Mouse (Mus musculus): Measurements from ENCODE around the gene Olfr698. TPM values are rescaled to one million over a fixed set of nuclear protein-coding genes. Genes with fewer than 3 reads are reported as not detected.

Gene Olfr698
- total and polyA plus RNA-seq, 2 experiments from 2014 or later, result not detected

Other genes with a start within 250 kb of the Olfr698 start
- gene Olfr693, start 74.8 kb downstream of the Olfr698 start, total RNA-seq (2014; rRNA removed; ENCODE audit: low replicate concordance), result not detected in 2 replicates
- gene Olfr693, start 74.8 kb downstream of the Olfr698 start, polyA plus RNA-seq (2015; fragmentation: Nextera tagmentation; extraction: Ambion mirVana), result not detected in 2 replicates
- gene Olfr694, start 63.6 kb downstream of the Olfr698 start, total RNA-seq (2014; rRNA removed; ENCODE audit: low replicate concordance), result not detected in 2 replicates
- not detected in 2 replicates for gene Olfr694, start 63.6 kb downstream of the Olfr698 start, polyA plus RNA-seq (2015; fragmentation: Nextera tagmentation; extraction: Ambion mirVana)
- gene Olfr695, start 39.0 kb downstream of the Olfr698 start, total RNA-seq (2014; rRNA removed; ENCODE audit: low replicate concordance), result not detected in 2 replicates
- not detected in 2 replicates for gene Olfr695, start 39.0 kb downstream of the Olfr698 start, polyA plus RNA-seq (2015; fragmentation: Nextera tagmentation; extraction: Ambion mirVana)
- not detected in 2 replicates for gene Olfr697, start 13.0 kb downstream of the Olfr698 start, total RNA-seq (2014; rRNA removed; ENCODE audit: low replicate concordance)
- gene Olfr697, start 13.0 kb downstream of the Olfr698 start, polyA plus RNA-seq (2015; fragmentation: Nextera tagmentation; extraction: Ambion mirVana), result not detected in 2 replicates
- not detected in 2 replicates for gene Olfr699, start 37.8 kb upstream of the Olfr698 start, total RNA-seq (2014; rRNA removed; ENCODE audit: low replicate concordance)
- not detected in 2 replicates for gene Olfr699, start 37.8 kb upstream of the Olfr698 start, polyA plus RNA-seq (2015; fragmentation: Nextera tagmentation; extraction: Ambion mirVana)
- gene Olfr700, start 53.4 kb upstream of the Olfr698 start, total RNA-seq (2014; rRNA removed; ENCODE audit: low replicate concordance), result not detected in 2 replicates
- not detected in 2 replicates for gene Olfr700, start 53.4 kb upstream of the Olfr698 start, polyA plus RNA-seq (2015; fragmentation: Nextera tagmentation; extraction: Ambion mirVana)
- gene Olfr701, start 58.7 kb upstream of the Olfr698 start, total RNA-seq (2014; rRNA removed; ENCODE audit: low replicate concordance), result not detected in 2 replicates
- not detected in 2 replicates for gene Olfr701, start 58.7 kb upstream of the Olfr698 start, polyA plus RNA-seq (2015; fragmentation: Nextera tagmentation; extraction: Ambion mirVana)
- not detected in 2 replicates for gene Olfr702, start 78.5 kb upstream of the Olfr698 start, total RNA-seq (2014; rRNA removed; ENCODE audit: low replicate concordance)
- not detected in 2 replicates for gene Olfr702, start 78.5 kb upstream of the Olfr698 start, polyA plus RNA-seq (2015; fragmentation: Nextera tagmentation; extraction: Ambion mirVana)
- not detected in 2 replicates for gene Olfr703, start 88.0 kb upstream of the Olfr698 start, total RNA-seq (2014; rRNA removed; ENCODE audit: low replicate concordance)
- gene Olfr703, start 88.0 kb upstream of the Olfr698 start, polyA plus RNA-seq (2015; fragmentation: Nextera tagmentation; extraction: Ambion mirVana), result not detected in 2 replicates
- not detected in 2 replicates for gene Olfr704, start 107.8 kb upstream of the Olfr698 start, total RNA-seq (2014; rRNA removed; ENCODE audit: low replicate concordance)
- not detected in 2 replicates for gene Olfr704, start 107.8 kb upstream of the Olfr698 start, polyA plus RNA-seq (2015; fragmentation: Nextera tagmentation; extraction: Ambion mirVana)
- gene Olfr705, start 121.5 kb upstream of the Olfr698 start, total RNA-seq (2014; rRNA removed; ENCODE audit: low replicate concordance), result not detected in 2 replicates
- not detected in 2 replicates for gene Olfr705, start 121.5 kb upstream of the Olfr698 start, polyA plus RNA-seq (2015; fragmentation: Nextera tagmentation; extraction: Ambion mirVana)
- not detected in 2 replicates for gene Olfr706, start 132.8 kb upstream of the Olfr698 start, total RNA-seq (2014; rRNA removed; ENCODE audit: low replicate concordance)
- not detected in 2 replicates for gene Olfr706, start 132.8 kb upstream of the Olfr698 start, polyA plus RNA-seq (2015; fragmentation: Nextera tagmentation; extraction: Ambion mirVana)
- not detected in 2 replicates for gene Olfr707, start 145.8 kb upstream of the Olfr698 start, total RNA-seq (2014; rRNA removed; ENCODE audit: low replicate concordance)
- not detected in 2 replicates for gene Olfr707, start 145.8 kb upstream of the Olfr698 start, polyA plus RNA-seq (2015; fragmentation: Nextera tagmentation; extraction: Ambion mirVana)
- gene Olfr1532-ps1, start 152.6 kb upstream of the Olfr698 start, total RNA-seq (2014; rRNA removed; ENCODE audit: low replicate concordance), result not detected in 2 replicates
- gene Olfr1532-ps1, start 152.6 kb upstream of the Olfr698 start, polyA plus RNA-seq (2015; fragmentation: Nextera tagmentation; extraction: Ambion mirVana), result not detected in 2 replicates
- not detected in 2 replicates for gene Olfr709-ps1, start 176.8 kb upstream of the Olfr698 start, total RNA-seq (2014; rRNA removed; ENCODE audit: low replicate concordance)
- gene Olfr709-ps1, start 176.8 kb upstream of the Olfr698 start, polyA plus RNA-seq (2015; fragmentation: Nextera tagmentation; extraction: Ambion mirVana), result not detected in 2 replicates
- not detected in 2 replicates for gene Olfr710, start 192.9 kb upstream of the Olfr698 start, total RNA-seq (2014; rRNA removed; ENCODE audit: low replicate concordance)
- gene Olfr710, start 192.9 kb upstream of the Olfr698 start, polyA plus RNA-seq (2015; fragmentation: Nextera tagmentation; extraction: Ambion mirVana), result not detected in 2 replicates
- gene Olfr6, start 208.5 kb upstream of the Olfr698 start, total RNA-seq (2014; rRNA removed; ENCODE audit: low replicate concordance), result not detected in 2 replicates
- not detected in 2 replicates for gene Olfr6, start 208.5 kb upstream of the Olfr698 start, polyA plus RNA-seq (2015; fragmentation: Nextera tagmentation; extraction: Ambion mirVana)
- gene Olfr711, start 220.1 kb upstream of the Olfr698 start, total RNA-seq (2014; rRNA removed; ENCODE audit: low replicate concordance), result not detected in 2 replicates
- gene Olfr711, start 220.1 kb upstream of the Olfr698 start, polyA plus RNA-seq (2015; fragmentation: Nextera tagmentation; extraction: Ambion mirVana), result not detected in 2 replicates

Data from heart, postnatal 0 days (tissue).